Mouse (Mus musculus) neural tube, embryonic 13.5 days (tissue): Measurements from ENCODE around the gene Cpox. TPM values are rescaled to one million over a fixed set of nuclear protein-coding genes. Genes with fewer than 3 reads are reported as not detected.
A peak's percentile ranks its signal among the peaks of the same experiment; 100 is the strongest.

ENCODE experiments used
- ATAC-seq: fragments of 200-750 bp; cut with Nextera tagmentation; 2 replicates; pipeline ENCODE4 v1.8.0; 2017; ENCODE audit warnings: low read depth, mild to moderate bottlenecking, moderate TSS enrichment, moderate library complexity
- H3K27ac ChIP-seq: fragments of 300-500 bp; sonication (generic); replicated peaks from 2 replicates; pipeline ENCODE4 v1.5.1; 2015; ENCODE audit warnings: moderate library complexity, mild to moderate bottlenecking, inconsistent platforms
- H3K27me3 ChIP-seq: fragments of 300-500 bp; sonication (generic); 2 replicates; pipeline ENCODE4 v1.6.1; 2015; ENCODE audit warnings: mild to moderate bottlenecking, inconsistent platforms
- H3K36me3 ChIP-seq: fragments of 300-500 bp; sonication (generic); 2 replicates; pipeline ENCODE4 v1.6.1; 2015; ENCODE audit warnings: mild to moderate bottlenecking, inconsistent platforms
- H3K4me1 ChIP-seq: fragments of 300-500 bp; sonication (generic); replicated peaks from 2 replicates; pipeline ENCODE4 v1.6.1; 2015; ENCODE audit warnings: inconsistent platforms
- H3K4me2 ChIP-seq: fragments of 300-500 bp; sonication (generic); 2 replicates; pipeline ENCODE4 v1.6.1; 2015; ENCODE audit warnings: inconsistent platforms, mild to moderate bottlenecking, moderate library complexity
- H3K4me3 ChIP-seq: fragments of 300-500 bp; sonication (generic); 2 replicates; pipeline ENCODE4 v1.5.1; 2015; ENCODE audit warnings: mild to moderate bottlenecking, inconsistent platforms
- H3K9ac ChIP-seq: fragments of 300-500 bp; sonication (generic); 2 replicates; pipeline ENCODE4 v1.6.1; 2015; ENCODE audit warnings: moderate library complexity, mild to moderate bottlenecking, inconsistent platforms
- H3K9me3 ChIP-seq: fragments of 300-500 bp; sonication (generic); 2 replicates; pipeline ENCODE4 v1.6.1; 2016; ENCODE audit warnings: inconsistent platforms
- WGBS: fragments of 180-500 bp; shearing (Covaris S2); methylation state at CpG from one replicate; pipeline ENCODE4 v1.1.7; 2015; 5-methylcytosine and 5-hydroxymethylcytosine counted together
- microRNA-seq: library from miRNA; unstranded; fragments of <30 nt; microRNA quantifications from one replicate; pipeline ENCODE4, GENCODE M21; 2016
- polyA plus RNA-seq: library from polyadenylated mRNA; unstranded; fragments of >200 nt; fragmentation: Nextera tagmentation; extraction: Ambion mirVana; gene quantifications from 2 replicates; pipeline ENCODE4 v1.2.1, GENCODE M21; 2015

The Cpox gene
- polyA plus RNA-seq, 1 experiment from 2014 or later, result 15.4 TPM

- peak; percentile 100 for ATAC-seq
- WGBS, result 2% methylated on average over 35 of the region's 35 CpGs
Measured at GRCm38 (mm10) chr16:58727477-58728131, 57.5 kb downstream of the Cpox start, which contains the start of gene Cldnd1. Gene Cldnd1, plus strand, starts transcription at chr16:58727910.

DNA sequence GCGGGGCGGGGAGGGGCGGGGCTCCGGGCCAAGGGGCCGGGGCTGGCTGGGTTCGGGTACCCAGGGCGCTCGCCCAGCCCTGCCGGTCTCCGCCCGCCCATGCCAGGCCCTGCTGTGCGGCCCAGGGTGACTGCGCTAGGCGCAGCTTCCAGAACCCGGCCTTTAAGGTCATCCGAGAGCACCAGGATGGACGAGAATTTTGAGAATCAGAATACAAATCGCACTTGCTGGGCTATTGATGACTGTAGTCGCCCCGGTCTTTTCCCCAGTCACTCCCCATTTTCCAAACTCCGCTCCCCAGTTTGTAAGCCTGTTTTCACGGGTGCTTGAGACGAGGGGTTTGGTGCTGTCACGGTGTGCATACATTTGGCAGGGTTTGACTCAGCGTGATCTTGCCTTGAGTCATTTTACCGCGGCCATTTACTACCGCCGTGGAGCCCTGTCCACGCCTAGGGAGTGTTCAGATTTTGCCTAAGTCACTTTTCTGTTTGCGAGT is 58.1 kb downstream of the Cpox start:
- H3K4me1 ChIP-seq, result peaks cover 13% of the 10 kb centered on the region
- H3K27ac ChIP-seq, result peak overlapping the region; percentile 86
- peaks cover 30% of the 10 kb centered on the region for H3K36me3 ChIP-seq
- H3K4me3 ChIP-seq, result peak overlapping the region; percentile 76
- no peaks in the 10 kb centered on the region for H3K9me3 ChIP-seq
- no peaks in the 10 kb centered on the region for H3K27me3 ChIP-seq
- peak overlapping the region; percentile 79 for H3K9ac ChIP-seq
- ATAC-seq, result peak; percentile 94
- H3K4me2 ChIP-seq, result peak overlapping the region; percentile 64
- 1% methylated on average over 23 of the region's 31 CpGs for WGBS

More at GRCm38 (mm10) chr16:58727477-58728131, 57.5 kb downstream of the Cpox start, which contains the start of gene Cldnd1:
- H3K9me3 ChIP-seq, result no peaks in the 10 kb centered on the region
- H3K4me3 ChIP-seq, result peak within 1 kb of the TSS; percentile 76
- H3K36me3 ChIP-seq, result peaks cover 24% of the 10 kb centered on the region
- peak within 1 kb of the TSS; percentile 64 for H3K4me2 ChIP-seq
- H3K27me3 ChIP-seq, result no peaks in the 10 kb centered on the region
- peak within 1 kb of the TSS; percentile 79 for H3K9ac ChIP-seq
- H3K4me1 ChIP-seq, result peaks cover 13% of the 10 kb centered on the region
- peak within 1 kb of the TSS; percentile 86 for H3K27ac ChIP-seq

DNA sequence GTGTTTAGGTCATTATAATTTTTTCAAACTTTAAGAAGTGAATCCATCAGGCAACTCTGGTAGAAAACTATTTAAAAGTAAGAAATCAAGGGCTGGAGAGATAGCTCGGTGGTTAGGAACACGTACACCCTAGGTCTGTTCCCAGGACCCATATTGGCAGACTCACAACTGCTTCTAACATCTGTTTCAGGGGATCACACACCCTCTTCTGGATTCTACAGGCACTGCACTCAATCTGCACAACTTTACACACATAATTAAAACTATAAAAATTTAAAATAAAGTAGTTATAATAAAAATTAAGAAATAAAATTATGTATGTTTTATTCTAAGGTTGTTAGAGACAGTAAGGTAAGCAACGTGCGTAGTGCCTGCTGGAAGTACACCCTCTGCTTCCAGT is 68.1 kb downstream of the Cpox start:
- no peaks in the 10 kb centered on the region for H3K4me1 ChIP-seq
- no peak for ATAC-seq
- H3K9ac ChIP-seq, result no peak overlapping the region
- no peaks in the 10 kb centered on the region for H3K27me3 ChIP-seq
- H3K4me2 ChIP-seq, result no peak overlapping the region
- no peak overlapping the region for H3K27ac ChIP-seq
- no peak overlapping the region for H3K4me3 ChIP-seq
- no peaks in the 10 kb centered on the region for H3K9me3 ChIP-seq
- peaks cover 25% of the 10 kb centered on the region for H3K36me3 ChIP-seq
- 85% methylated on average over 4 of the region's 4 CpGs for WGBS

DNA sequence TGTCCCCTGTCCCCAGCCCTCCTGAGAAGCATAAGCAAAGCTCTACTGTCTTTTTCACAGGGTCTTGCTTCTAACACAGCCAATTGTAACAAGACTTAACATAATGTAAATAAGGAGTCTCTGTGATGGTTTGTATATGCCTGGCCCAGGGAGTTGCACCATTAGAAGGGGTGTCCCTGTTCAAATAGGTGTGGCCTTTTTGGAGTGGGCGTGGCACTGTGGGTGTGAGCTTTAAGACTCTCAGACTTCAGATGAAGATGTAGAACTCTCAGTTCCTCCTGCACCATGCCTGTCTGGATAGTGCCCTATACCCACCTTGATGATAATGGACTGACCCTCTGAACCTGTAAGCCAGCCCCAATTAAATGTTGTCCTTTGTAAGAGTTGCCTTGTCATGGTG is 68.7 kb downstream of the Cpox start:
- no peaks in the 10 kb centered on the region for H3K27me3 ChIP-seq
- H3K4me1 ChIP-seq, result no peaks in the 10 kb centered on the region
- no peaks in the 10 kb centered on the region for H3K9me3 ChIP-seq
- no peak overlapping the region for H3K4me3 ChIP-seq
- no peak overlapping the region for H3K27ac ChIP-seq
- H3K36me3 ChIP-seq, result peaks cover 19% of the 10 kb centered on the region
- H3K4me2 ChIP-seq, result no peak overlapping the region
- no peak overlapping the region for H3K9ac ChIP-seq
- 93% methylated on average over 1 of the region's 1 CpGs for WGBS
- ATAC-seq, result no peak

- H3K4me2 ChIP-seq, result no peak overlapping the region
- no peak overlapping the region for H3K27ac ChIP-seq
- H3K36me3 ChIP-seq, result 0 out of 2 replicates have a peak, but pooled peaks cover 2% of the 10 kb centered on the region
- H3K9ac ChIP-seq, result no peak overlapping the region
- H3K9me3 ChIP-seq, result no peaks in the 10 kb centered on the region
- H3K4me1 ChIP-seq, result no peaks in the 10 kb centered on the region
- no peak overlapping the region for H3K4me3 ChIP-seq
- WGBS, result 95% methylated on average over 5 of the region's 5 CpGs
- no peaks in the 10 kb centered on the region for H3K27me3 ChIP-seq
- no peak for ATAC-seq
Measured at GRCm38 (mm10) chr16:58740751-58741150, 70.7 kb downstream of the Cpox start.

GRCm38 (mm10) chr16:58746715-58747114 is 76.6 kb downstream of the Cpox start:
- Histone ChIP-seq H3K9me3 (no peaks in the 10 kb centered on the region), H3K4me2 (no peak overlapping the region), H3K4me1 (no peaks in the 10 kb centered on the region), H3K4me3 (no peak overlapping the region), H3K9ac (no peak overlapping the region), H3K27me3 (no peaks in the 10 kb centered on the region), H3K36me3 (no peaks in the 10 kb centered on the region), H3K27ac (no peak overlapping the region)
- WGBS, result 73% methylated on average over 4 of the region's 4 CpGs
- ATAC-seq, result no peak

DNA sequence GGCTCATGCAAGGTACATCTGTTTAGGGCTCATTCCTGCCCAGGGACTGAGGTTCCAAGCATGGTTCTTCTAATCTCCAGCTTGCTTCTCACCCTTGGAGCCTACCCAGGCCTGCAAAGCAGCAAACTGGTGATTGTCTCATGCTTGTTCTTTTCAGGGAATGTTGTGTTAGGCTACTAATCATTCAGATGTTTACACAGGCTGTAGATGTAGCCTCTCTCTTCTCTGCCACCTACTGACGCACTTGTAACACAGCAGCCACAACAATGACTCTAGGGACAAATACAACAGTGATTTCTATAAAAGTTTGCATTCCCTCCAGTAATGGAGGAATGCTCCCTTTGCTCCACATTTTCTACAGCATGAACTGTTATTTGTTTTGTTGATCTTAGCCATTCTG is 81.2 kb downstream of the Cpox start:
- no peak overlapping the region for H3K4me2 ChIP-seq
- H3K27ac ChIP-seq, result no peak overlapping the region
- H3K9me3 ChIP-seq, result no peaks in the 10 kb centered on the region
- no peak overlapping the region for H3K9ac ChIP-seq
- H3K27me3 ChIP-seq, result no peaks in the 10 kb centered on the region
- H3K4me3 ChIP-seq, result no peak overlapping the region
- no peaks in the 10 kb centered on the region for H3K4me1 ChIP-seq
- no peak for ATAC-seq
- H3K36me3 ChIP-seq, result no peaks in the 10 kb centered on the region
- WGBS, result 18% methylated on average over 1 of the region's 1 CpGs

DNA sequence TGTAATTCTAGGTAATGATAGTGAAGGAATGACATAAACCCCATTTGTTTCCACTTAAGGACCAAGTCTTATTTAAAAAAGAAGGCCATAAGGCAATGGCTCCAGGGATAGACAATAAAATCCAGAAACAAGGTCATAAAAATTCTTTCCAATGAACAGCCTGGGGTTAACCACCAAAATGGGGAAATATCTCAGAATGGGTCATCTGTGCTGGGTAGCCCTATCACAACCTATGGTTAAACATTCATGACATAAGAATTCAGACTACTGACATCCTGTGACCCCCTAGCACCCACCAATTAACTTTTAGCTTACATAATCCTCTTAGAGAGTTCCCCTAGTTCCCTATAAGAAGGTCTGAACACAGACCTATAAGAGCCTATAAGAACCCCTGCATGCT is 86.1 kb downstream of the Cpox start:
- Histone ChIP-seq H3K27me3 (no peaks in the 10 kb centered on the region), H3K4me2 (no peak overlapping the region), H3K36me3 (no peaks in the 10 kb centered on the region), H3K9me3 (no peaks in the 10 kb centered on the region), H3K4me1 (no peaks in the 10 kb centered on the region), H3K27ac (no peak overlapping the region), H3K4me3 (no peak overlapping the region), H3K9ac (no peak overlapping the region)
- ATAC-seq, result no peak

DNA sequence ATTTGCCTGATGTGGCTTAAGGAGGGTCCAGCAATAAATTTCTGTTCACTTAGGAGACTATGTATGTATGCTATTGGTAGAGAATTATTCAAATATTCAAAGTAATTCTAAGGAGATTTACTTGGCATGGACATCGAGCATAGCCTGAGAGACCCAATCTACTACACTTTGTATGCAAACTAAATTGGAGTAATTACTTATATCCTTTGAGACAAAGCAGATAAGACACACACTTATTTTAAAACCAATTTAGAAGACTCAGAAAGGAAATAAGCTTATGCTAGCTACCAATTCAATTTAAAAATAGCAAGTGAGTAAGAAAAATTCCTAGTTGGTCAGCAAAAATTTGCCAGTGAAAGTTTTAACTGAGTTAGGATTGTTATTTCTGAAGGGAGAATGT is 93.0 kb downstream of the Cpox start, which contains the start of gene Olfr172:
Gene Olfr172, minus strand, starts transcription at position 101 of the 400 bp plus-strand sequence.
- no peak within 1 kb of the TSS for H3K4me3 ChIP-seq
- H3K27me3 ChIP-seq, result no peaks in the 10 kb centered on the region
- H3K36me3 ChIP-seq, result no peaks in the 10 kb centered on the region
- H3K4me2 ChIP-seq, result no peak within 1 kb of the TSS
- no peak for ATAC-seq
- H3K27ac ChIP-seq, result no peak within 1 kb of the TSS
- WGBS, result 82% methylated on average over 1 of the region's 1 CpGs
- no peak within 1 kb of the TSS for H3K9ac ChIP-seq
- H3K4me1 ChIP-seq, result no peaks in the 10 kb centered on the region
- no peaks in the 10 kb centered on the region for H3K9me3 ChIP-seq

Small RNAs within 50 kb of the gene (microRNA-seq; reads per million reads assigned to microRNA genes)
- gene Gm27564, result not detected

Other genes starting within 250 kb of the Cpox start
- 7.1 and 9.7 TPM in 2 replicates for gene St3gal6, start 146.0 kb upstream of the Cpox start, polyA plus RNA-seq
- not detected in 2 replicates for gene Gm813, start 53.3 kb upstream of the Cpox start, polyA plus RNA-seq
- 0.24 TPM in 1 of 2 replicates, not detected in the other for gene E330017A01Rik, start 31.6 kb upstream of the Cpox start, polyA plus RNA-seq
- gene Gpr15, start 48.8 kb downstream of the Cpox start, polyA plus RNA-seq, result not detected in 2 replicates
- 141 and 155 TPM in 2 replicates for gene Cldnd1, start 57.6 kb downstream of the Cpox start, polyA plus RNA-seq
- not detected in 2 replicates for gene Olfr172, start 92.9 kb downstream of the Cpox start, polyA plus RNA-seq
- gene Olfr173, start 130.0 kb downstream of the Cpox start, polyA plus RNA-seq, result not detected in 2 replicates
- not detected in 2 replicates for gene Olfr175-ps1, start 156.5 kb downstream of the Cpox start, polyA plus RNA-seq
- not detected in 2 replicates for gene Olfr177, start 204.5 kb downstream of the Cpox start, polyA plus RNA-seq
- gene Olfr178, start 221.8 kb downstream of the Cpox start, polyA plus RNA-seq, result not detected in 2 replicates